In genomic region chr11:114481037-114481436, GRCm38 (mm10) we compare ENCODE assay signal across 21 mouse cellular contexts.
"Had no signal": no experiment of that assay in that cellular context is flagged by ENCODE, and none has a peak within 500 bp of the region (broad histone marks: within the 10 kb centered on the region; RNA-seq: fewer than 3 reads in every experiment).

No protein-coding gene starts in this region.

- H3K4me1 ChIP-seq: stomach, embryonic 15.5 days had no signal

- ATAC-seq: liver, embryonic 12.5 days had no signal

- H3K4me3 ChIP-seq: kidney, embryonic 15.5 days; limb, embryonic 10.5 days; limb, embryonic 13.5 days; liver, embryonic 12.5 days; lung, embryonic 15.5 days; myocyte; neural tube, embryonic 13.5 days; stomach, embryonic 15.5 days had no signal

- H3K9me3 ChIP-seq: kidney, embryonic 15.5 days; limb, embryonic 10.5 days; limb, embryonic 13.5 days; liver, embryonic 12.5 days; lung, embryonic 15.5 days; neural tube, embryonic 13.5 days; stomach, embryonic 15.5 days had no signal

- H3K36me3 ChIP-seq: kidney, embryonic 15.5 days; limb, embryonic 10.5 days; limb, embryonic 13.5 days; liver, embryonic 12.5 days; lung, embryonic 15.5 days; neural tube, embryonic 13.5 days; stomach, embryonic 15.5 days had no signal

- DNase-seq: kidney, adult 11 months; kidney, adult 8-10 months; kidney, postnatal 10 days; kidney, postnatal 36 days; liver; lung, postnatal 10 days; lung, postnatal 36 days; midbrain, embryonic 14.5 days; retina, postnatal 1 day; right cerebral cortex, postnatal 25 days; spleen, adult 18-20 months; thymus, postnatal 25 days had no signal

- H3K4me2 ChIP-seq: kidney, embryonic 15.5 days; limb, embryonic 13.5 days; liver, embryonic 12.5 days; lung, embryonic 15.5 days; midbrain, embryonic 11.5 days; neural tube, embryonic 13.5 days; stomach, embryonic 15.5 days had no signal

- H3K27ac ChIP-seq: kidney, embryonic 15.5 days; limb, embryonic 10.5 days; limb, embryonic 13.5 days; liver, embryonic 12.5 days; lung, embryonic 15.5 days; neural tube, embryonic 13.5 days; stomach, embryonic 15.5 days had no signal

- H3K9ac ChIP-seq: kidney, embryonic 15.5 days; limb, embryonic 13.5 days; liver, embryonic 12.5 days; lung, embryonic 15.5 days; neural tube, embryonic 13.5 days; stomach, embryonic 15.5 days had no signal
